Mouse (Mus musculus) heart, adult 8-10 months (tissue): ENCODE results near the gene Cdk6. TPM values are rescaled to one million over a fixed set of nuclear protein-coding genes. Genes with fewer than 3 reads are reported as not detected.
A peak's percentile ranks its signal among the peaks of the same experiment; 100 is the strongest.

Experiments
- DNase-seq: peaks from one replicate; pipeline ENCODE4 v3.0.0; 2022; ENCODE audit warnings: low spot score
- total RNA-seq, 4 experiments: library from RNA; stranded (reverse); gene quantifications; 2 replicates each; pipeline ENCODE4 v1.2.4; 2022

The Cdk6 gene
- total RNA-seq, 4 experiments from 2014 or later: 4.2 to 9.5 (median 6.3) TPM

DNA sequence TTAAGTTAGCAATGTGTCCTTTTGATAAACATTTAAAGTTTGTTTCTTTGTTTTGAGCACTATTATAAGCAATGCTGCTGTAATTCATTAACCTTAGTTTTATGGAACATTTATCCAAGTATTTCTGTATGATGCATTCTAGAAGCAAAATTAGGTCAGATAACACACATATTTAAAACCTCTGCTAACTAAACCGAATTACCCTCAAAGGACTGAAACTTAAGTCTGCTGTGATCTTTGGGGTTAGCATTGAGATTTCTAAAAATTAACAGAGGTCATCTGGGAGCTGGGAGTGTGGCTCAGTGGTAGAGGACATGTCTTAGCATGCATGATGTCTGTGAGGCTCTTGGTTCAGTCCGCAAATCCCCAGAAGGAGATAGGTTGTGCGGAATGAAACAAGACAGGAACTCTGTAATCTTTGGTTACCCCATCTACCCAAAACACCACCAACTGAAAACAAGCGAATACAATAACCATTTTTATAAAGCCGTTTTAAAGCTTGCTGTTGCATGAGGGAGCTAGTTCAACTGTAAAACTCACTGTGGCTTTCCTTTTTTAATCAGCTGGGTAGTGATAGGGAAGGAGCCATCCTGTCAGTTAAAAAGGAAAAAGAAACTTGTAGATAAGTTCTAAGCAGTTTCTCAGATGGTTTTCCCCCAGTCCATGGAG lies 141.9 kb downstream of the Cdk6 start:
- no peak for DNase-seq

DNA sequence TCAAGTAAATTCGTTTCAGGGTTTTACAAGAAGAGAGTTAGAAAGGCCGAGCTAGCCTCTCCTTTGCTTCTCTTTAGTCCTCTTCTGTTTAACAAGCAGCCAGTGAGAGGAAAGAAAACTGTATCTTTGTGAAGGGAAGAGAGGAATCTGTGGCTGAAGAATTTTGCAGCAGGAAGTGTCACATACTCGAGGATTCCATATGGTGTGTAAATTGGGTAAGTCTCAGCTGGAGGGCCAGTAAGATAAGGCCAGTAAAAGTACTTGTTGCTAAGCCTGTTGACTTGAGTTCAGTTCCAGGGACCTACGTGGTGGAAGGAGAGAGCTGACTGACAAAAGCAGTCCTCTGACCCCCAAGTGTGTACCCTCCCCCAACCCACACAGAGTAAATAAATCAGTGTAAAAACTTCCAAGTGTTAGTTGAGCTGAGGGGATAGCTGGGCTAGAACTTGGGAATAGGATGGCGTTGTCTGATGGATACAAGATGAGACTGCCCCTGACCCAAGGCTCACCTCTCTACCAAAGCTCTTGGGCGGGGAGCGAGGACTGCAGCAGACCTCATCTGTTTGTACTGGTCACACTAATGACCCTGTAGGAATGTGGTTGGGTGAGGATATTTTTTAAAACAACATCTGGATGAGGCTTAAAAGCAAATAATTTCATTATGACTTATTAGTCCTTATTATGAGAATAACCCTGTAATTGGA lies 145.4 kb downstream of the Cdk6 start:
- no peak for DNase-seq

DNA sequence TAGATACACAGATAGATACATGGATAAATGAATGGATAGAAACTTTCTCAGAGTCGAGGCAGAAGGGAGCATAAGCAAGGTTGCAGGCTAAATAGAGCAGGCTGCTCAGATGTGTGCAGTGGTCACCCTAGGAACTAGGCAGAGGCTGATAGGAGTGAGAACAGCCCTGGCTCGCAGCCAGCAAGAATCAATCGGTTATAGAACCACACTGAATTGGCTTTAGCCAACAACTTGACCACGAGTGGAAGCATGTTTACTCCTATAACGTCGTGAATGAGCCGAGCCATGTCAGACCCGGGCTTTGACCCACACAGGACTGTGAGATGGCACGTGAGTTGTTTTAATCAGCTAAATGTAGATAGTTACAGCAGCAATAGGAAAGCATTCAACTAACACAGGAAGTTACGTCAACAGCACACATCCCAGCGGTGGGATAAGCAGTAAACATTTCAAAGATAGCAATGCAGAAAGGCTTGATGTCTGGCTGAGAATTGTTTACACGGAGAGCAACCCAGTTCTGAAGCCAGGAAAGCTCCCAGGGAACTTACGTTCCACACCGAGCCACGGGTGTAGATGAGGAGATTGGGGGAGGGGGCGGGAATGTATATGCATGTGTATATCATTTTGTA lies 147.0 kb downstream of the Cdk6 start:
- no peak for DNase-seq

DNA sequence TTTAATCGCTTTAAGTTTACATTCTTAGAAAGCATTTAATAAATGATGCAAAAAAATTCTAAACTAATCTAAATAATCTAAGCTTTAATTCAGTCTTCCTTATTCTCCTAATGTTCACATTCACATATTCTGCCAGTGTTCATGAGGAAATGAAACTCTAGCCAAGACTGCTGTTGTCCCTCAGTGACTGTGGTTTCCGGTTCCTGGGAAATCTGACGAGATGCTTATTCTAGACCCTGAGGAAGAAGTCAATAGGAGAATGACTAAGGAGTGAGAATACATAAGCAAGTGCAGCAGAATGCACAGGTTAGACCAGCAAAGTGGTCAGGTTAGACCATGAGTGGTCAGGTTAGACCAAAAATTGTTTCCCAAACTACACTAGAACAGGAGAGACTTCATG lies 149.1 kb downstream of the Cdk6 start:
- DNase-seq: peak; percentile 47

DNA sequence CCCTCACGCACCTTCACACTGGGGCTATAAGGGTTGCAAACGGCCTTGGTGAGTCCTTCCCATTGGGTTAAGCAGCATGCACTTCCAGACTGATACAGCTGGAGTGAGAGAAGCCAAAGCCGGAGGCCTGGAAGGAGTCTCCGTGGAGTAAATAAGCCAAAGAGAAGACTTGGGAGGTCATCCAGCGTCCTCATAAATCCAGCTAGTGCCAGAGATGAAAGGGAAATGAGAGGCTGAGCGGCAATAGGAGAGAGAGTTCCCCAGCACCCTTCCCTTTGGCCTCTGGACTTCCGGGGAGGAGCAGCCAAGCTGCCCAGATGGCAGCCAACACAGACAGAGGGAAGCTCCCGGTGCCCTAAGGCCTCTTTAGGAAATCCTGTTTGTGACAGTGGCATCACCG lies 149.8 kb downstream of the Cdk6 start:
- DNase-seq: peak; percentile 68

DNA sequence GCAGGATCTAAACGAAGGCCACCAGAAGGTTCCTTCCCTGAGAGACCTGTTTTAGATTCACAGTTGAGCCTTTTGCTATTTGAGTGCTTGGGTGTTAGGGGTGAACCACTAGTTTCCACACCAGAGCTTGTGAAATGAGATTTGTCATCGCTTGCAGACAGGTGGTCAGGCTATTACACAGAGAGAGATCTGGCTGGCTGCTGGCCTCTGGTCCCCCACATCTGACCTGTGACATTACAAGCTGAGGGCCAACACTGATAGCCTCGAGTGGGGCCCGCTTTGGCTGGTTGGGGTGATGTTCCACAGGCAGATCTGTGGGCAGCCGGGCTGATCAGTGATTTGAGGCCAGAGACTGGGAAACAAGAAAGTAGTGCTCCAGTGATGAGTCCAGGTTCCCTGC lies 150.6 kb downstream of the Cdk6 start:
- no peak for DNase-seq

DNA sequence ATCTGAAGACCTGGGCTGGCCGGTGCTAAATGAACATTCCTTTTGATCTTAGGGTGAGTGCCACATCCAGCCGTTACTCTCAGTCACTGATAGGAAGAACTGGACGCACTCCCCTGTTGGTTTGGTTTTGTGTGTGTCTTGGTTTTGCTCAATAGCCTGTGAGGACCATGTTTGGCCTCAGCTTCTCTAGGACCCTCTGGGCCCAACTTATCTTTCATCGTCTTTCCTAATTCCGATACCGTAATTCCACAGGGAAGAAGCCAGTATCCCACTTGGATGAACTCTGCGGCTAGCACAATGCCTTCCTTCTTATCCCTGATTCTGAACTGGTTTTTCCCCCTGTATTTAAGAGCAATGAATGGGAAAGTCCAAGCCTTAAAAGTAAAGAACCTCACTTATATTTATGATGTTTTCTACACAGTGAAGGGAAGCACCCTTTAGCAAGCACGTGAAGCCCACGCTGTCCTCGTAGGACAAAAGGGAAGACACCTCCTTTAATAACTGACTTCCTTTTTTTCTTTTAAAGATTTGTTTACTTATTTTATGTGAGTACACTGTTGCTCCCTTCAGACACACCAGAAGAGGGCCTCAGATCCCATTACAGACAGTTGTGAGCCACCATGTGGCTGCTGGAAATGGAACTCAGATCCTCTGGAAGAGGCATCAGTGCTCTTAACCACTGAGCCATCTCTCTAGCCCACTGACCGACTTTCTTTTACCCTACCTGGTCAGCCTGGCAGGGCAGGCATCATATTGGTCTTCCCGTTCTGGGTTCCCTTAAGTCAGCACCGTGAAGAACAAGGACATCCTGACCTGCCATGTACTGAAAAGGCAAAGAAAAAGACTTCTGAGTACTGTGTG lies 151.7 kb downstream of the Cdk6 start:
- DNase-seq: no peak

DNA sequence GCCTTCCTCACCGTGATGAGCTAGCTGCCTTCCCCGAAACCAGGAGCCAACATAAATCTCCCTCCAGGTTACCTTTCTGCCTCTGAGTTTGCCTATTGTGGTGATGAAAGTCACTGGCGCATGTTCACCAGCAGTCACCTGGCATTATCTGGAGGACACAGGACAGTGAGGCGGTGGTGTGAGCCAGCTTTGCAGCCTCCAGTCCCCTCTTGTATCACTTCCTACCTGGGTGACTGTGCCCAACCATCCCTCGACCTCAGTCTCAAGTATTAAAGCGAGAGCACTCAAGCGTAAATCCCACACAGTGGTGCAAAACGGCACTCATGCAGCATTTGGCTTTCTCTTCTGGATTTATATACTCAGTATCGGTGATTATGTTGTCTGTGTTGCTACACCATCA lies 152.7 kb downstream of the Cdk6 start:
- no peak for DNase-seq

DNA sequence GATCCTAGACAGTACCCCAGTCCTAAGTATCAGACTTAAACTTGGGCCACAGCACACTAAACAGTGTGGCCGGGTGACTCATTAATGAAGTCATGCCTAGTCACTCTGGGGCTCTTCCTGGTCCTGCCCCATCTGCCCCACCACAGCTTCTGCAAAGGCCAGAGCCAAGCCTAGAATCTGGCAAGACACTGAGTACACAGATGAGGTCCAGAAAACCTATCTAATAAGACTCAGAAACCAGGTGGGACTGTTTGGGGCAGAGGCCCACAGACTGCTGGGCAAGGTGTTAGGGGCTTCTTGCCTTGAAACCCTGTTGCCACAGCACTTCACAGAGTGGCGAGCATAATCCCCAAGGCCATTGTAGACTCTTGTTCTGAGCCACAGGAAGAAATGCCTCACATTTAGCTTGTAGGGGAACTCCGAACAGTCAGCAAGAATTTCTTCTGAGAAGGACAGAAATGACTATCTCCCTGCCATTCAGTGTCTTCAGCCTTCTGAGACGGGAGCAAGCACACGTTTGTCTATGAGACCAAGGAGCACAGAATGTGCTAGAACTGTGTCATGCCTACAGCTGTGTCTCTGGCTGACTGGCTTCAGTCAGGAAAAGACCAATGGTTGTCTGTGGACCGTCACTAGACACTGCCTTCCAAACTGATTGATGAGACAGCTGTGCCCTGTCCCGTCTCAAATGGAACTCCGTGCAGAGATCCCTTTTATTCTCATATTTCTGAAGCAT lies 153.3 kb downstream of the Cdk6 start:
- no peak for DNase-seq

DNA sequence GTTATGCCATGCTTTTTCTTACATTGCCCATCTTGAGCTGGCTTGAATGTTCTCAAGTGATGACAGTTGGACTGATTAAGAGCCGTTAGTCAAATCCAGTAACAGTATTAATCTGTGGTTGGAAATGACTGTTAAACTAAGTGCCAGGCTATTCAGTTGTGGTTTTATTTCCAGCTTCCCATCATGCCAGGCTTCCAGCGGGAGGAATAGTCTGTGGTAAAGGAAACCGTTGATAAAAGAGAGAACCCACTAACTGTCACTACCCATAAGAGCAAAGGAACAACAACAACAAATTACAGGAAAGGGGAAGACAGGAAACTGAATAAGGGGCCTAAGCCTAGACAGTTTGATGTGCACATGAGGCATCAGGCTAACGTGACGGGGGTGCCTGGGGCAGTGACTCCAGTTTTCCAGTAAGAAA lies 156.2 kb downstream of the Cdk6 start:
- DNase-seq: no peak

DNA sequence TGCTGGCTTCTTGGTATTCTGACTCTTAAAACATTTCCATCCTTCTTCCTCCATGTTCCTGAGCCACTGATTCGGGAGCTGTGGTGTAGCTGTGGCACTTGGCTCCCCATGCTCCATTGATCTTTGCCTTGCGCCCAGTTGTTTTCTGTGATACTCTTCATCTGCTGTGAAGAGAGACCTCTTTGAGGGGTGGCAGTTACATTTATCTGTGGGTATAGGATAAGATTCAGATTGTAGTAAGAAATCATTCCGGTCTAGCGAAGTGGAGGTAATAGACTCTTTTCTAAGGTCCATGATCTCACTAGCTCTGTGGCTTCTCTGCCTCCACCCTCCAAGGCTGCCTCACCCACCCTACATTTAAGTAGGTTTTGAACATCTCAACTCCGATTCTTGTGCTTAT lies 159.0 kb downstream of the Cdk6 start:
- DNase-seq: no peak

DNA sequence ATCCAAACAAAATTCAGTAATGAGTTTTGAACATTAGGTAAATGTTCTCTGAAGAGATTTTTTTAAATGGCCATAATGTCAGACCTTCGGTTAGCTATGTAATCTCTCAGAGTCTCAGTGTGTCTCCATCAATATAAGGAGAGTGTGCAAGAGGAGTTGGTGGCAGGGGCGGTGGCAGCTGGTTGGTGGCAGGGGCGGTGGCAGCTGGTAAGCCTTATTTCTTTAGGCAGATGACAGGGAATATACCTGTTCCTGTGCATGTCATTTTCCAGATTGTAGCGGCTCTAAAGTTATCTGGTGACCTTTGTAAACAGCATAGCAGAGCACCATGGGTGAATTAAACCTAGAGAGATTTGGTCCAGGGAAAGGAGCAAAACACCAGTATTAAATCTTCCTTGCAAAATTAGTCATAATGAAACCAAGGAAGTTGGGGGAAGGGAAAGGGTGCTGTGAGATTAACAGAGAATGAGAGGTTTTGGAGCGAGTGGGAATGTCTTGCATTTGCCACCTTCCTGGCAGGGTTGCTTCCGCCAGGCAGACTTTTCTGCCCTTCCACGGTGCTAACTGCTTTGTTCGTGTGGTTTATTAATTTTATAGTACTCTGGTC lies 159.8 kb downstream of the Cdk6 start:
- DNase-seq: no peak

DNA sequence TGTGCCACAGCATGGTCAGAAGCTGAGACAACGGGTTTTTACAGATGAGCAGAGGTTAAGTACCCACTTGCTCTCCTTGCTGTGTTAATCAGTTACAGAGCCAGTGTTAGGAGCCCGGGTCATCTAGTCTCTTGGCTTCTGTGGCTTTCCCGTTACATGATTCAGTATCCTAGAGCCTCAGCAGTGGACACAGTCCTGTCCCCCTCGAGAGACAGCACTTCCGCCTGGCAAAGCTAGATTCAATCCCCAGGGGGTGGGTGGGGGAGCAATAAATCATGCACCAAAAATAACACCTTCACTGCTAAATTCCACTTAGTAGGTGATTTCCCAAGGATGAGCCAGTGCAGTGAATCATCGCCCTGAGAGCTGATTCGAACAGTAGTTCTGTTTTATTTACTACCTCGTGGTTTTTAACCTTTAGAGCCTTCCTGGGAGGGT lies 160.3 kb downstream of the Cdk6 start:
- peak; percentile 68 for DNase-seq

DNA sequence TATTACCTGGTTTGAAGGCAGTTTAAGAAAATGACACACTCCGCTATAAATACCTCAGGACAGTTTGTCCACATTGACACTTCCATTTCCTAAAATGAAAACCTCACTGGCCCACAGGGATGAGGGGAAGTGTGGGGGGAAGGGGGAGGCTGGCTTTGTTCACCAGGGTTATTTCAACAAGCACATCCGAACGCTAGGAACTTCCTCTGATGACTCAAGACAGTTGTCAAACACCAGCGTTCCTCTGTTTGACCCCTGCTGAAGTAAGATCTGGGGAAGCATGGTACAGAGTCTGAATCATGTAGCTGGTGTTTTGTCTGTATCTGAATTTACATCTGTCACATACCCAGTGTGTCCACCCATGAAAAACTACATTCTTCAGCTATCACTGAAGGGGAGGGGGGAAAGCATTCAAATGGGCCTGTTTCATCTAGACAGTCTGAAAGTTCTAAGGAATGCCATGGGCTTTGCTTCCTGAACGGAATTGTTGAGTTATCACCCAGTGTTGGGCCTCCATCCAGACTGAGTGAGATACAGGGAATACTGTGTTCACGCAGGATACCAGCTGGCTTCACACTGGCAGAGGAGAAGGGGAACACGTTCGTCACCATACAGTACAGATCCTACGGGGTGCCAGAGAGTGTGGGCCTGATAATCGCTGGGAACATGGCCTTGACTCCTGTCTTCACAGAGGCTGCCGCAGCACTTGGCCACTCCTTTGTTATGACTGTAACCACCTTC lies 161.5 kb downstream of the Cdk6 start:
- peak; percentile 87 for DNase-seq

DNA sequence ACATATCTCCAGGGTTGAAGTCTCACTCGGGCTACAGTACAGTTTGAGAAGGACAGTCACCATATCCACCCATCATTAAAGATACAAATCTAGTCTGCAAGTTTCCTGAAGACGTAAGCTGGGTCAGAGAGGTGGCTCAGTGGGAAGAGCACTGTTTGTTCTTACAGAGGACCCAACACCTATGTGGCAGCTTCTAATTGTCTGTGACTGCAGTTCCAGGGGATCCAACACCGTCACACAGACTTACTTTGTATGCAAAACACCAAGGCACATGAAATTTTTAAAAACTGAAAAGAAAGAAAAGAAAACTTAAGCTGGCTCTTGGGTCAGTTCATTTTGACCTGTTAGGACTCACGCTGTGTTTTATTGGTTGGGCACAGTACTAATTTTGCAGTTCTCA lies 162.1 kb downstream of the Cdk6 start:
- no peak for DNase-seq

DNA sequence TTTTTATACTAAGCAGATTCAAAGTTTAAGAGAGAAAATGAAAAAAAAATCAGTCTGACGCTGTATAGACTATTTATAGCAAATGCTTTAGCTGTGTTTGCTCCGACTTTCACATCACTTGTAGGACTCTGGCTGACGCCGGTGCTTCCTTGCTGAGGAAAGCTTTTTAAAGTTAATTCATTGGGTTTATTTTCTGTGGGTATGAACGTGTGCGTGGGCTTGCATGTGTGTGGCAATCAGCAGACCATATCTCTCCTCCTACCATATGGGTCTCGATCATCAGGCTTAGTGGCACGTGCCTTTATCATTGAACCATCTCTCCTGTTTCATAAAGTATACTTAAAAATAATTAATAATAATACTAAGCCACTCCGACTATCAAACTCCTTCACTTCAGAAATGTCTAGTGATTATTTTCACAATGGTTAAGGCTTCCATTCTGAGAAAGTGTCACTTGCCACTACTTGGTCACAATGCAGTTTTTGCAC lies 162.6 kb downstream of the Cdk6 start:
- DNase-seq: no peak

DNA sequence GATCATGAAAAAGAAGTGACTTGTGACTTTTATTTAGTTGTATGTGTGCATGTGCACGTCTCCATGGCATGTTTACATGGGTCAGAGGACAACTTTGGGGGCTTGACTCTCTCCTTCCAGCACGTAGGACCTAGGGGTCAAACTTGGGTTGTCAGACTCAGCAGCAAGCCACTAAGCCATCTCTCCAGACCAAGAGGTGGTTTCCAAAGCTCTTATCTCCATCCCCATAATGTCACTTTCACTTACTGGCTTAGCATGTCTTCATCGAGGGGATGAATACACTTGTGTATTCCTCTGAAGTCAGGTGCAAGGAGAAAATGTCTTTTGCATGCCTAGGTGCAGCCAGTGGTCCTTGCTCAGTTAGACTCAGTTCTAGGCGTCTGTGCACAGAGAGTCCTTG lies 163.2 kb downstream of the Cdk6 start:
- no peak for DNase-seq

DNA sequence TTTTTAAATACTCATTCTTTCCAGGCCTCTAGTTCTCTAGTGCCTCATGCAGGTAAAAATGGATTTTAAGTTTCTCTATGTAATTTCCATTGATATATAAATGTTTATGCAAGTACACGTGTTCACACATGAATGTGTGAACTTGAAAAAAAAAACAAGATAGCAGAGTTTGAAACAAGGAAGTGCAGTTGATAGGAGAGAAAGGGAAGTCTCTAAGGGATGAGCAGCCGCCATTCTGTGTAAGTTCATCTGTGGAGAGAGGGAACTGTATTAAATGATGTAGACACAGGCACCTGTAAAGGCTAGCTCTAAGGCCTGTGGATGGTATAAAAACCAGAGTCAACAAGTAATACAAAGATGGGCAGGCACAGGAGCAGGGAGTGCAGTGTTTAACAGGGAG lies 164.3 kb downstream of the Cdk6 start:
- DNase-seq: no peak

DNA sequence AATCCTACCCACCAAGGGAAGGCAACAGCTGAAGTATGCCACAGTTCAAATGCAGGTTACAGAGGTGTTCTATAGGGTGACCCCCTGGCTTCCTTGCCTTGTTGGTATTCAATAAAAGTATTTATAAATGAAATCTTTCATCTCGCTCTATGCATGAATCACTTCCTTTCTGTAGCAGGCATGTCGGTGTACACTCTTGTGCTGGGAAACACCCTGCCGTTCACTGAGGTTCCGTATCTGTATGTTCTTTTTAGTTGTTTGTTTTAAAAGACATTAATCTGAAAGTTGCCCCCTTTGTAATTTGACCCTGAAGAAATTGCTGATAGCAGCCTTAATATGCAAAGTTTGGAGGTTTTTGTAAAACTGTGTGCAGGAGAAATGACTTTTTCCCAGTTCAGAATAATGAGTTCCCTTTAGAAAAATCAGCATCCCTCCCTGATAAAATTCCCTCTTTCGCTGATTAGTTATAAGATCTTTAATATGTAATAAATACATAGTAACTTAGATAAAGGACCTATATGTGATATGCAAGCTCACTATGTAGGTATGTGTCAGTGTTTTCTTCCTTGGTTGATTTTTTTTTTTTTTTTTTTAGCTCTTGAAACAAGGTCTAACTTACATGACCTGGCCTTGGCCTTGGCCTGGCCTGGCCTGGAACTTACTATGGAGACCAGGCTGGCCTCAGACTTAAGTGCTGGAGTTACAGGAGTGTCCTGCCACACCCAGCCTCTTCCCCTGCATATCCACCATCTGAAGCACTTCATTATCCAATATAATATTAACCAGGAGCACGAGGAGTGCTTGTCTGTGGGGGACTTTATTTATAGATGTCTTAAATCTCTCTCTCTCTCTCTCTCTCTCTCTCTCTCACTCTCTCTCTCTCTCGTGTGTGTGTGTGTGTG lies 167.4 kb downstream of the Cdk6 start:
- DNase-seq: no peak
